Mouse (Mus musculus): ENCODE results near the gene Pitpnm2.

DNA sequence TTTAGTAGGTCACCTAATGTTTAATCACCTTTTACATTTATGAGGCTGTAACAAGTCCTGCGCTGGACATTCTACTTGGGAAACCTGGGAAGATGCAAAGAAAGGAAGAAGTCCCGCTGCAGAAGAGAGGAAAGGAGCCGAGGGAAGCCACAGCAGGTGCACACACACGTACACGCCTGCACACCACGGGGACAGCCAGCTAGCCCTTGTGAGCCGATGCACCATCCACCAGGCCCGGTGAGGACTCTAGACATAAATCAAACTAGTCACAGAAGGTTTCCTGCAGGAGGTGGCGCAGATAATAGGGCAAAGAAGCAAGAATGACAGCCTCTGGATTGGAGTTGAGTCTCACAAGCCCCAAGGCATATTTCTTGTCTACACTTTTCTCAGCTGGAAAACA, 19.1 kb downstream of the Pitpnm2 start:
- TF ChIP-seq CTCF (IDR thresholded peaks at IDR 0.05; ENCODE audit: control insufficient read depth, insufficient read depth, insufficient replicate concordance, low read depth, low read length) (no peak), POLR2A (IDR thresholded peaks at IDR 0.05; ENCODE audit: control insufficient read depth, low read depth, low read length) (no peak)
